Mouse (Mus musculus): ENCODE measurements around the gene Ephb4.

Ephb4 gene

GRCm38 (mm10) chr5:137335066-137335465 lies 14.8 kb upstream of the Ephb4 start:
- peak; percentile 84 for DNase-seq (ENCODE audit: low read depth, low spot score)

- DNase-seq (ENCODE audit: low read depth, low spot score) = peak; percentile 89
Measured at GRCm38 (mm10) chr5:137337190-137337589, 12.7 kb upstream of the Ephb4 start.

GRCm38 (mm10) chr5:137338256-137338655 lies 11.7 kb upstream of the Ephb4 start:
- peak; percentile 94 for DNase-seq (ENCODE audit: low read depth, low spot score)

GRCm38 (mm10) chr5:137338663-137339289 lies 11.1 kb upstream of the Ephb4 start:
- DNase-seq (ENCODE audit: low read depth, low spot score) = peak; percentile 54

- DNase-seq (ENCODE audit: low read depth, low spot score) = peak; percentile 89
Measured at GRCm38 (mm10) chr5:137339290-137339979, 10.5 kb upstream of the Ephb4 start.

GRCm38 (mm10) chr5:137340222-137340621 lies 9.7 kb upstream of the Ephb4 start:
- no peak for DNase-seq (ENCODE audit: low read depth, low spot score)

- no peak for DNase-seq (ENCODE audit: low read depth, low spot score)
Measured at GRCm38 (mm10) chr5:137342407-137343012, 7.4 kb upstream of the Ephb4 start.

GRCm38 (mm10) chr5:137343412-137343811 lies 6.5 kb upstream of the Ephb4 start:
- DNase-seq (ENCODE audit: low read depth, low spot score) = no peak

- peak; percentile 44 for DNase-seq (ENCODE audit: low read depth, low spot score)
Measured at GRCm38 (mm10) chr5:137343869-137344268, 6.0 kb upstream of the Ephb4 start.

GRCm38 (mm10) chr5:137345821-137346220 lies 4.1 kb upstream of the Ephb4 start:
- DNase-seq (ENCODE audit: low read depth, low spot score) = no peak

- DNase-seq (ENCODE audit: low read depth, low spot score) = no peak
Measured at GRCm38 (mm10) chr5:137346388-137346787, 3.5 kb upstream of the Ephb4 start.

- no peak for DNase-seq (ENCODE audit: low read depth, low spot score)
Measured at GRCm38 (mm10) chr5:137346983-137347382, 2.9 kb upstream of the Ephb4 start.

- no peak for DNase-seq (ENCODE audit: low read depth, low spot score)
Measured at GRCm38 (mm10) chr5:137347856-137348255, 2.1 kb upstream of the Ephb4 start.

GRCm38 (mm10) chr5:137348482-137349383 lies 1.2 kb upstream of the Ephb4 start:
- peak; percentile 61 for DNase-seq (ENCODE audit: low read depth, low spot score)

- no peak for DNase-seq (ENCODE audit: low read depth, low spot score)
Measured at GRCm38 (mm10) chr5:137350205-137351057, 522 bp downstream of the Ephb4 start.

- no peak for DNase-seq (ENCODE audit: low read depth, low spot score)
Measured at GRCm38 (mm10) chr5:137351058-137351380, 1.1 kb downstream of the Ephb4 start.

- no peak for DNase-seq (ENCODE audit: low read depth, low spot score)
Measured at GRCm38 (mm10) chr5:137351394-137351793, 1.5 kb downstream of the Ephb4 start.

GRCm38 (mm10) chr5:137352011-137352975 lies 2.4 kb downstream of the Ephb4 start:
- peak; percentile 83 for DNase-seq (ENCODE audit: low read depth, low spot score)

- DNase-seq (ENCODE audit: low read depth, low spot score) = no peak
Measured at GRCm38 (mm10) chr5:137354091-137354490, 4.2 kb downstream of the Ephb4 start.

GRCm38 (mm10) chr5:137358382-137358781 lies 8.5 kb downstream of the Ephb4 start:
- peak; percentile 54 for DNase-seq (ENCODE audit: low read depth, low spot score)

Measured in R1 (cell line).